Mouse (Mus musculus): ENCODE results near the gene Samd7. TPM values are rescaled to one million over a fixed set of nuclear protein-coding genes. Genes with fewer than 3 reads are reported as not detected.

The Samd7 gene
- total and polyA plus RNA-seq, 2 experiments from 2014 or later, result 0.05 to 0.26 TPM

DNA sequence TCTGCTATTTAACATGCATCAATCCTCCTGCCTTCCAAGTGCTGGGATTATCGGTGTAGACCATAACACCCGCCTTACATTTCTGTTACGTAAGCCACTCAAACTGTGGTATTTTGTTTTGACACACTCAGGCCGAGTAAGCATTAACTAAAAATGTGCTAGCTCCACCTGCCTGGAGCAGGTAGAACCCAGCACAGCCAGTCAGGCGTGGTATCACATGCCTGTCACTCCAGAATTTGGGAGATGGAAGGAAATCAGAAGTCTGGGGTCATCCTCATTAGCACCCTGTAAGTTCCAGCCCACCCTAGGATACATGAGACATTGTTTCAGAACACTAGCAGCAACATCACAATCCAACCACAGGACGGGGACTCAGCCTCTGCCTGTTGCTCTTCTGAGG lies 35.9 kb upstream of the Samd7 start:
- Histone ChIP-seq H3K9me3 (ENCODE audit: low read length) (no peaks in the 10 kb centered on the region), H3K4me2 (ENCODE audit: low read depth, low read length, poor library complexity, severe bottlenecking) (no peak overlapping the region), H3K4me1 (ENCODE audit: insufficient read depth, low read length) (no peaks in the 10 kb centered on the region), H3K36me3 (ENCODE audit: insufficient read depth, low read length) (no peaks in the 10 kb centered on the region), H3K4me3 (ENCODE audit: low read depth, low read length) (no peak overlapping the region), H3K27ac (ENCODE audit: low read depth, low read length) (no peak overlapping the region), H3K9ac (replicated peaks; ENCODE audit: low read length, poor library complexity, severe bottlenecking) (no peak overlapping the region), H3K27me3 (ENCODE audit: insufficient read depth, low read length) (no peaks in the 10 kb centered on the region)
- ATAC-seq (ENCODE audit: low FRiP score) (no peak), DNase-seq (ENCODE audit: low spot score) (no peak)
- 88% methylated on average over 6 of the region's 6 CpGs for WGBS
- no peak for TF ChIP-seq CTCF (IDR thresholded peaks at IDR 0.05)

DNA sequence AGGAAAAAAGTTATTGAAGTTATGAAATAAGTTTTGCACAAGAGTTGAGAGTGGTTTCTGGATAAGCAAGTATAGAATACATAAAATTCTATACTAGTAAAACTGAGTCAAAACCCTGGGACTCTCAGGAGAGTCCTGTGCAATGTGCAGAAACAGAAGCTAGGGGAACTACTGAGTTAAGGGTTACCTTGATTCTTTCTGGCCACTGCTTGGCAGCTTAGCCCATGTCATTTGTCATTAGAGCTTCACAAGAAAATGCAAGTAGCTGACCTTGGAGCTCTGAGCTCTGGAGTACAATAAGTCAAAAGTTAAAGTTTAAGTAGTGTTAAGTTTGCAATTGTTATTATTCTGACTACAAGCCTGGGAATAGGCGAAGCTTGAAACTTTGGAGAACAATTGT lies 32.8 kb upstream of the Samd7 start:
- no peak for ATAC-seq (ENCODE audit: low FRiP score)
- Histone ChIP-seq H3K4me2 (ENCODE audit: low read depth, low read length, poor library complexity, severe bottlenecking) (no peak overlapping the region), H3K27me3 (ENCODE audit: insufficient read depth, low read length) (no peaks in the 10 kb centered on the region), H3K36me3 (ENCODE audit: insufficient read depth, low read length) (no peaks in the 10 kb centered on the region), H3K4me3 (ENCODE audit: low read depth, low read length) (no peak overlapping the region), H3K27ac (ENCODE audit: low read depth, low read length) (no peak overlapping the region), H3K9ac (replicated peaks; ENCODE audit: low read length, poor library complexity, severe bottlenecking) (no peak overlapping the region), H3K4me1 (ENCODE audit: insufficient read depth, low read length) (no peaks in the 10 kb centered on the region), H3K9me3 (ENCODE audit: low read length) (no peaks in the 10 kb centered on the region)
- DNase-seq (ENCODE audit: low spot score), result no peak
- WGBS, result 88% methylated on average over 1 of the region's 1 CpGs
- peak; percentile 10; the same call in 1 of the 2 replicates for TF ChIP-seq CTCF (IDR thresholded peaks at IDR 0.05)

DNA sequence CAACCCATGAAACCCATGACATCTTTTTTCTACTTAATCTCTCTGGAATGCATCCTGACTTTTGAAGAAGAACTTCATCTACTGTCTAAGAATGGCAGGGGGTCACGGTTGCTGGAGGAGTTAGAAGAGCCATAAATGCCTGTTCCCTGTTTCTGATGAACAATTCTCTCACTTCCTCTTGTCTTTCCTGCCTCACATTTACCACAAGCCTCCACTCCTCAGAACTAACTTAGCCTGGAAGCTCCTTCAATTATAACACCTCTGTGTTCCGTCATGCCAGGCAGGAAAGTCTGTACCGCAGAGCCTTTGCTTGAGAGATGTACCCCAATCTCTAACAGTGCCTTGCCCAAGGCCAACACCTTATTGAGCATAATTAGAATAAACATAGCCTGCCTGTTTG lies 27.4 kb upstream of the Samd7 start:
- no peak overlapping the region for H3K27ac ChIP-seq (ENCODE audit: low read depth, low read length)
- 91% methylated on average over 3 of the region's 3 CpGs for WGBS
- no peak for ATAC-seq (ENCODE audit: low FRiP score)

DNA sequence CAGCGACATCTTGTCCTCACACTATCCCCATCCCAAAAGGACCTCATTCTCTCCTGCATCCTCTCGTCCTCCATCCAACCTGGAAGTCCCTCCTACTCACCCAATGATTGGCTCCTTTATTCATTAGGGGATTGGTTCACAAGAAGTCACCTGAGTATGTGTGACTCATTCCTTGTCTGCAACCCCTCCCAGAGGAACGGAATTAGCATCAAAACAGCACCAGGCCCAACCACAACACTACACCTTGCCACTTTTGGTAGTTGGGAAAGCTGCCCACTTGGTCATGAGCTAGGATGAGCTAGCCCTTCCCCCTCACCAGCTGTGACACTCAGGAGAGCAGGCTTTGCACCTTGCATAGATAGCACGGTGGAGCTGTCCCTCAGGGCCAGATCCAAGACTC lies 24.1 kb upstream of the Samd7 start:
- Histone ChIP-seq H3K27me3 (ENCODE audit: insufficient read depth, low read length) (no peaks in the 10 kb centered on the region), H3K4me3 (ENCODE audit: low read depth, low read length) (no peak overlapping the region), H3K4me1 (ENCODE audit: insufficient read depth, low read length) (no peaks in the 10 kb centered on the region), H3K27ac (ENCODE audit: low read depth, low read length) (no peak overlapping the region), H3K36me3 (ENCODE audit: insufficient read depth, low read length) (no peaks in the 10 kb centered on the region), H3K9me3 (ENCODE audit: low read length) (no peaks in the 10 kb centered on the region), H3K9ac (replicated peaks; ENCODE audit: low read length, poor library complexity, severe bottlenecking) (no peak overlapping the region), H3K4me2 (ENCODE audit: low read depth, low read length, poor library complexity, severe bottlenecking) (no peak overlapping the region)
- ATAC-seq (ENCODE audit: low FRiP score) (no peak), DNase-seq (ENCODE audit: low spot score) (no peak)
- 86% methylated on average over 4 of the region's 4 CpGs for WGBS
- TF ChIP-seq CTCF (IDR thresholded peaks at IDR 0.05), result no peak

More for the DNA sequence above, 27.4 kb upstream of the Samd7 start:
- Histone ChIP-seq H3K27me3 (ENCODE audit: insufficient read depth, low read length) (no peaks in the 10 kb centered on the region), H3K4me2 (ENCODE audit: low read depth, low read length, poor library complexity, severe bottlenecking) (no peak overlapping the region), H3K9ac (replicated peaks; ENCODE audit: low read length, poor library complexity, severe bottlenecking) (no peak overlapping the region), H3K36me3 (ENCODE audit: insufficient read depth, low read length) (no peaks in the 10 kb centered on the region), H3K9me3 (ENCODE audit: low read length) (no peaks in the 10 kb centered on the region), H3K4me1 (ENCODE audit: insufficient read depth, low read length) (no peaks in the 10 kb centered on the region), H3K4me3 (ENCODE audit: low read depth, low read length) (no peak overlapping the region)
- TF ChIP-seq CTCF (IDR thresholded peaks at IDR 0.05), result no peak
- DNase-seq (ENCODE audit: low spot score), result no peak

DNA sequence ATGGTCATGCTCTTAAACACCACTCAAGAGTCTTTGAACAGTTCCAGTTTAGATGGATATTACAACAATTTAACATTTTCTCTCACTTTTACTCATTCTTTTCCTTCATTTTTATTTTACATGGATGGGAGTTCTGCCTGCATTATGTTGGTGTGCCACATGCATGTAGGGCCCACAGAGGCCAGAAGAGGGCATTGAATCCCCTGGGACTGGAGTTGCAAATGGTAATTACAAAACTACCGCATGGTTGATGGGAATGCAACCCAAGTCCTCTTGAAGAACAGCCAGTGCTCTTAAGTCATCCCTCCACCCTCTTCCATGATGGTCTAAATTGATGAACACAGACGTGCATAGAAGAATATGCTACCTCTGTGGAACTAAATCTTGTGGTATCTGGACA lies 23.6 kb upstream of the Samd7 start:
- DNase-seq (ENCODE audit: low spot score) (no peak), ATAC-seq (ENCODE audit: low FRiP score) (no peak)
- Histone ChIP-seq H3K4me1 (ENCODE audit: insufficient read depth, low read length) (no peaks in the 10 kb centered on the region), H3K27me3 (ENCODE audit: insufficient read depth, low read length) (no peaks in the 10 kb centered on the region), H3K27ac (ENCODE audit: low read depth, low read length) (no peak overlapping the region), H3K36me3 (ENCODE audit: insufficient read depth, low read length) (no peaks in the 10 kb centered on the region), H3K4me2 (ENCODE audit: low read depth, low read length, poor library complexity, severe bottlenecking) (no peak overlapping the region), H3K4me3 (ENCODE audit: low read depth, low read length) (no peak overlapping the region), H3K9me3 (ENCODE audit: low read length) (no peaks in the 10 kb centered on the region), H3K9ac (replicated peaks; ENCODE audit: low read length, poor library complexity, severe bottlenecking) (no peak overlapping the region)
- 78% methylated on average over 2 of the region's 2 CpGs for WGBS
- no peak for TF ChIP-seq CTCF (IDR thresholded peaks at IDR 0.05)

DNA sequence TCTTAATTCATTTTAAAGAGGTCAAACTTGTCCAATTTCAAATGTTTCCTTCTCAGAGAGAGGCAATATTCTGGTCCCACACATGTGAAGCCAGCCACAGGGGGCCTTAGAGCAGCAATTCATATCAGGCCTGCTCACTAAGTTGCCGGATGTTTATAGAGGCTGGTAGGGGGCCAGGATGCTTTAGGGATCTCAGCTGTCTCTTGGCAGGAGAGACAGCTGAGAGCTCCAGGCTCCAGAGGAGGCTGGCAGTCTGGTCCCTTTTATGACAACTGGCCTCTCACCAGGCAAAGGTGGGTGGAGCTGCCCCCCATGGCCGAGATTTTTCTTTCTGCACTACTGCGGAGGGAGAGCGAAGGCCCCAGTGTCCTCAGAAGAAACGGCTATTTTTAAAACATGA lies 22.9 kb upstream of the Samd7 start:
- no peaks in the 10 kb centered on the region for H3K9me3 ChIP-seq (ENCODE audit: low read length)
- 61% methylated on average over 5 of the region's 5 CpGs for WGBS
- no peak overlapping the region for H3K27ac ChIP-seq (ENCODE audit: low read depth, low read length)
- TF ChIP-seq CTCF (IDR thresholded peaks at IDR 0.05), result no peak
- peak; percentile 38 for DNase-seq (ENCODE audit: low spot score)
- no peak overlapping the region for H3K9ac ChIP-seq (replicated peaks; ENCODE audit: low read length, poor library complexity, severe bottlenecking)
- ATAC-seq (ENCODE audit: low FRiP score), result no peak
- H3K4me2 ChIP-seq (ENCODE audit: low read depth, low read length, poor library complexity, severe bottlenecking), result no peak overlapping the region
- no peak overlapping the region for H3K4me3 ChIP-seq (ENCODE audit: low read depth, low read length)
- no peaks in the 10 kb centered on the region for H3K36me3 ChIP-seq (ENCODE audit: insufficient read depth, low read length)
- no peaks in the 10 kb centered on the region for H3K4me1 ChIP-seq (ENCODE audit: insufficient read depth, low read length)
- H3K27me3 ChIP-seq (ENCODE audit: insufficient read depth, low read length), result no peaks in the 10 kb centered on the region

Data from midbrain, postnatal 0 days (tissue).